Mouse (Mus musculus) embryonic facial prominence, embryonic 10.5 days (tissue): ENCODE data around the gene Calml3. TPM values are rescaled to one million over a fixed set of nuclear protein-coding genes. Genes with fewer than 3 reads are reported as not detected.
"Not testable (repeated sequence)": the region's sequence is repeated elsewhere in the genome, so short reads cannot be mapped to it uniquely, and the experiment has no call there.

ENCODE experiments used
- DNase-seq: peaks from one replicate; pipeline ENCODE4 v3.0.0-alpha.2; 2017; ENCODE audit warnings: low spot score
- H3K27ac ChIP-seq: fragments of 300-500 bp; sonication (generic); replicated peaks from 2 replicates; pipeline ENCODE4 v1.5.1; 2016; ENCODE audit warnings: mild to moderate bottlenecking
- H3K27me3 ChIP-seq: fragments of 300-500 bp; sonication (generic); replicated peaks from 2 replicates; pipeline ENCODE4 v1.6.1; 2016; ENCODE audit warnings: low read depth, mild to moderate bottlenecking; ENCODE audit not compliant: poor library complexity, severe bottlenecking
- H3K36me3 ChIP-seq: fragments of 300-500 bp; sonication (generic); replicated peaks from 2 replicates; pipeline ENCODE4 v1.6.1; 2016; ENCODE audit warnings: mild to moderate bottlenecking, moderate library complexity
- H3K4me1 ChIP-seq: fragments of 300-500 bp; sonication (generic); 2 replicates; pipeline ENCODE4 v1.6.1; 2016
- H3K4me3 ChIP-seq: fragments of 300-500 bp; sonication (generic); 2 replicates; pipeline ENCODE4 v1.5.1; 2016; ENCODE audit warnings: mild to moderate bottlenecking, moderate library complexity
- H3K9me3 ChIP-seq: fragments of 300-500 bp; sonication (generic); 2 replicates; pipeline ENCODE4 v1.6.1; 2016; ENCODE audit warnings: mild to moderate bottlenecking
- WGBS: fragments of 180-500 bp; shearing (Covaris S2); methylation state at CpG from one replicate; pipeline ENCODE4 v1.1.7; 2016; 5-methylcytosine and 5-hydroxymethylcytosine counted together
- polyA plus RNA-seq: library from polyadenylated mRNA; unstranded; fragments of >200 nt; fragmentation: Nextera tagmentation; extraction: Ambion mirVana; gene quantifications from 2 replicates; pipeline ENCODE4 v1.2.1, GENCODE M21; 2016

Gene Calml3
- not detected in 2 replicates for polyA plus RNA-seq

DNA sequence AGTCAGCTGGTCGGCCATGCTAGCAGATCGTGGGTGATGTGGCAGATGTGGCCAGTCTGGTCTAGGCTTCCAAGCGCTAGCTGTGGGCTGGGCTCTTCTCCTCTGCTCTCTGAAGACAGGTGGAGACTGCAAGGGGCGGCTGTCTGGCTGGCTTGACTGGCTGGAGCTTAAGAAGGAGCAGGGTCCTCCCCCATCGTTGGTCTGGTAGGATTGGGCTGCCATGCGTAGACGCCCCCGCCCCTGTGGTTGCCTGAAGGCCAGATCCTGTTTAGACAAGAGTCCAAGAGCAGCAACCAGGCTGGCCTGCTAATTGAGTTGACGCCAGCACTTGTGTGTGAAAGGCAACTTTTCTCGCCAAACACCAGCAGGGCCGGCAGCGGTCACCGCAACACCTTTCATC is at the start of gene Calml3:
Gene Calml3 (minus strand): TSS at position 131 of the 400 bp plus-strand sequence.
- no peaks in the 10 kb centered on the region for H3K36me3 ChIP-seq
- no peak for DNase-seq
- WGBS = 86% methylated on average over 13 of the region's 13 CpGs
- no peak within 1 kb of the TSS; the same call in 1 of the 2 replicates for H3K27ac ChIP-seq
- no peak within 1 kb of the TSS for H3K4me3 ChIP-seq
- H3K4me1 ChIP-seq = peaks cover 10% of the 10 kb centered on the region; the same call in 1 of the 2 replicates
- H3K9me3 ChIP-seq = no peaks in the 10 kb centered on the region
- no peaks in the 10 kb centered on the region for H3K27me3 ChIP-seq

DNA sequence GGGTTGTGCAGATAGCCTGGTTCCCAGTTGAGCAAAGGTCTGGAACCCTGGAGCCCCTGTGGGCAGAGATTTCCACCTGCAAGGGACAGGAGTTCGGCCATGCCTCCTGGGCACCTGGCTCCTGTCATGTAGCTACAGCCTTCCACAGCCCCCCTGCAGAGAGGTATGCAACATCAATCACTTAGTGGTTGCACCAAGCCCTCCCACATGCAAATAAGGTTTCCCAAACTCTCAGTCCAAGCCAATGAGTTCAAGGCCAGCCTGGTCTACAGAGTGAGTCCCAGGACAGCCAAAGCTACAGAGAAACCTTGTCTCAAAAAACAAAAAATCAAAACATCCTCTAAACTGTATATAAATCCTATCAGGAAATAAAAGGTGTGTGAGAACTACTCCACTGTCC is 46.2 kb upstream of the Calml3 start:
- H3K9me3 ChIP-seq = no peaks in the 10 kb centered on the region
- H3K4me3 ChIP-seq = no peak overlapping the region
- H3K27me3 ChIP-seq = no peaks in the 10 kb centered on the region
- H3K4me1 ChIP-seq = no peaks in the 10 kb centered on the region
- WGBS = 81% methylated on average over 1 of the region's 1 CpGs
- no peak for DNase-seq
- no peak overlapping the region for H3K27ac ChIP-seq
- no peaks in the 10 kb centered on the region for H3K36me3 ChIP-seq

DNA sequence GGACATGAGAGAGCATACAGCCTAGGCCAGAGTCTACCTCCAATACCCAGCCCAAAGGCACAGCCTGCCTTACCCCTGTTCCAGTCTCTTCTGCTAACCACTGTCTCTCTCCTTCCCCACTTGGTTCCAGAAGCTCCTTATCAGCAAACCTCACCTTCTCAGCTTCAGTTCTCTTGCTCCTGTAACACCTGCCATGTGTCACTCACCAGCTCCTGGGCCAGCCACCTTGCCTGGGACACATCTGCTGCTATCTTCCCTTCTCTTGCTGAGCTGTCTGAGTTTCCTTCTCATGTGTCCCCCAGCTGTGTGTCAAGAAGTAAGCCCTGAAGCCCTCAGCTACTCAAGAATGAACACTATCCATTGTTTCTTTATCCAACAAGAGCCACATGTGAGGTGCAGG is 36.5 kb upstream of the Calml3 start:
- not testable (repeated sequence) for H3K9me3 ChIP-seq, H3K27ac ChIP-seq, DNase-seq, H3K27me3 ChIP-seq, H3K4me1 ChIP-seq, H3K4me3 ChIP-seq, H3K36me3 ChIP-seq

DNA sequence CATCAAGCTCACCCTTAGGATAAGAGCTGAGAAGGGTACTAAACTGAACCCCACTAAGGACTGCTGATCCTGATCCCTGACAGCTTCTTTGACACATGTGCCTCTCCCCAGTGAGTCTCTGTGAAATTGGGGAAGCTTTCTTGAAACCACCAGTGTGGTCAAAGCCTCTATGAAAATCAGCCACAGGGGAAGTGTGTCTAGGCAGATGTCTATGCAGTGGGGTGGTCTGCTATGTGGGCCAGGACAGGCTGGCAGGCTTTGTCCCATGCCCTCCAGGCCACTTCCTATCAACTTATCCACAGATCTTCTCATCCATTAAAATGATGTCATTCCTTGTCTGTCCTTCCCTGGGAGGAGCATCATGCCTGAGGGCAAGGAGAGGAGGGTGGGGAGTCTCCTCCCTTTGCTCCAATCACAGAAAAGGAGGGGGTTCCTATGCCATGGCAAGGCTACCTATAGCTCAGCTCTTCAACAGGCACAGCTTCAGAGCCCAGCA is 33.2 kb upstream of the Calml3 start, which contains the start of gene Calm4:
Gene Calm4 (plus strand): TSS at position 446 of the 496 bp plus-strand sequence.
- not testable (repeated sequence) for H3K27me3 ChIP-seq

DNA sequence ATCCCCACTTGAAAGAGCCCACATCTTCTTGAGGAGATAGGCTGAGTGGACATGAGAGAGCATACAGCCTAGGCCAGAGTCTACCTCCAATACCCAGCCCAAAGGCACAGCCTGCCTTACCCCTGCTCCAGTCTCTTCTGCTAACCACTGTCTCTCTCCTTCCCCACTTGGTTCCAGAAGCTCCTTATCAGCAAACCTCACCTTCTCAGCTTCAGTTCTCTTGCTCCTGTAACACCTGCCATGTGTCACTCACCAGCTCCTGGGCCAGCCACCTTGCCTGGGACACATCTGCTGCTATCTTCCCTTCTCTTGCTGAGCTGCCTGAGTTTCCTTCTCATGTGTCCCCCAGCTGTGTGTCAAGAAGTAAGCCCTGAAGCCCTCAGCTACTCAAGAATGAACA is 29.5 kb upstream of the Calml3 start:
- H3K4me1 ChIP-seq, H3K9me3 ChIP-seq, H3K27ac ChIP-seq, H3K4me3 ChIP-seq, H3K36me3 ChIP-seq, H3K27me3 ChIP-seq, DNase-seq: not testable (repeated sequence)

More for the DNA sequence above, 33.2 kb upstream of the Calml3 start, which contains the start of gene Calm4:
- H3K27ac ChIP-seq, H3K36me3 ChIP-seq, DNase-seq, H3K4me3 ChIP-seq, H3K4me1 ChIP-seq, H3K9me3 ChIP-seq: not testable (repeated sequence)

DNA sequence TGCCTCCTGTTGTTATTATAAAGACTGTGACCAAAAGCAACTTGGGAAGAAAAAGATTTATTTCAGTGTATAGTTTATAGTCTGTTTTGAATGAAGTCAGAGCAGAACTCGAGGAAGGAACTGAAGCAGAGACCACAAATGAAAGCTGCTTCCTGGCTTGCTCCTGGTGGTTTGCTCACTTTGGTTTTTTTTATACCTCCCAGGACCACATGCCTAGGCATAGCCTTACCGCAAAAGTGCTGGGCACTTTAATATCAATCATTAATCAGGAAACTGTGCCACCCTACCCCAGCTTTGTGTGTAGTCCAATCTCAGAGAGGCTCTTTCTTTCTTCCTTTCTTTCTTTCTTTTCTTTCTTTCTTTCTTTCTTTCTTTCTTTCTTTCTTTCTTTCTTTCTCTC is 28.3 kb upstream of the Calml3 start:
- Histone ChIP-seq H3K9me3 (no peaks in the 10 kb centered on the region), H3K27ac (no peak overlapping the region), H3K4me3 (no peak overlapping the region), H3K27me3 (no peaks in the 10 kb centered on the region), H3K36me3 (no peaks in the 10 kb centered on the region), H3K4me1 (no peaks in the 10 kb centered on the region)
- DNase-seq = no peak
- WGBS = 84% methylated on average over 2 of the region's 2 CpGs

DNA sequence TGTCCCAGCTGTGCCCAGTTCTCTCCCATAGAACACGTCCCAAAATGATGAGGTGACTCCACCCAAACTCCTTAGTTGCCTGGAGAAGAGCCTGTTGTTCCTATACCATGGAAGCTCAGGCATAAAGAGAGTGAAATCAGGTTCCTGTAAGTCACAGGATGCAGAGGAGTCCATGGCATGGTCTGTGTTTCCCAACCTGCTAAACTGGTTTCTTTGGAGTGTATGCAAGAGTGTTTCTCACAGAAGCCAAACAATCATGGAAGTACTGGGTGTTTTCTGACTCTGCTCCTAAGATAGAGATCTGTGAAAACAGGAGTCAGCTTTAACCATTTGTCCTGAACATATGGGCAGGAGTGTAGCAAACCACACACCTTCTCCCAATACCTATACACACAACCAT is 27.9 kb upstream of the Calml3 start:
- Histone ChIP-seq H3K27ac (no peak overlapping the region), H3K9me3 (no peaks in the 10 kb centered on the region), H3K27me3 (no peaks in the 10 kb centered on the region), H3K36me3 (no peaks in the 10 kb centered on the region), H3K4me3 (no peak overlapping the region), H3K4me1 (no peaks in the 10 kb centered on the region)
- no peak for DNase-seq
- 76% methylated on average over 1 of the region's 1 CpGs for WGBS

DNA sequence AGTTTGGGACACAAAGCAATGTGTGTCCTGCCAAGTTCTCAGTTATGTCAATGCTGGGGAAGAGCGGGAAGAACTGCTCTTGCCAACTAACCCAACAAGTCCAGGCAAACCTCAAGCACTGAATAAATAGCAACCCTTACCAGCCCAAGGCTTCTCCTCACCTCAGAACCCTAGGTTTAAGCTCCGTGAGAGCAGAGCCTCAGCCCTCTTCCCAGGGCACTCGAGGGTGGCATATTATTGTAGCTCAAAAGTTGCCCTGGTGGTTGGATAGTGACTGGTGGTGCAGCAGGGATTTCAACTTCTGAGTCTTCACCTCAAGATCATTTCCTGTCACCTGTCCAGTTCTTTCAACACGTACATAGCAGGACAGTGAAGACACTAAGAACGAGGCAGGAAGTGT is 27.4 kb upstream of the Calml3 start:
- Histone ChIP-seq H3K27ac (no peak overlapping the region), H3K4me3 (no peak overlapping the region), H3K36me3 (no peaks in the 10 kb centered on the region), H3K9me3 (no peaks in the 10 kb centered on the region), H3K27me3 (no peaks in the 10 kb centered on the region), H3K4me1 (no peaks in the 10 kb centered on the region)
- DNase-seq = no peak
- WGBS = 84% methylated on average over 5 of the region's 5 CpGs

DNA sequence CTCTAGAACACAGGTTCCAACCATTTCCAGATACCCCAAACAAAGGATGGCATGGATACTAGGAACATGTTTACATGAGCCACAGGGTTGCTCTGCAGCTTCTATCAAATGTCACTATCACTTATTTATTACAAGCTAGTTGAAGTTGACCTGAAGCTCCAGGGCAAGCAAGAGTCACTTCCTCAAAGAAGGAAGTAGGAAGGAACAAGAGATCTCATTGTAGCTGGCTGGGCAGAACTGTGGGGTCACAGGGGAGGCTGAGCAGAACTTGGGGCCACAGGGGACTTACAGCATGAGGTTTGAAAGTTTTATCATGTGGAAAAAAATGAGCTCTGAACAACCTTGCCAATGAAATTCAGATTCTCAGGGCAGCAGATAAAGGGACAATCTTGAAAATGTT is 21.6 kb upstream of the Calml3 start:
- Histone ChIP-seq H3K9me3 (no peaks in the 10 kb centered on the region), H3K4me3 (no peak overlapping the region), H3K27me3 (no peaks in the 10 kb centered on the region), H3K27ac (no peak overlapping the region), H3K4me1 (no peaks in the 10 kb centered on the region), H3K36me3 (no peaks in the 10 kb centered on the region)
- no peak for DNase-seq

DNA sequence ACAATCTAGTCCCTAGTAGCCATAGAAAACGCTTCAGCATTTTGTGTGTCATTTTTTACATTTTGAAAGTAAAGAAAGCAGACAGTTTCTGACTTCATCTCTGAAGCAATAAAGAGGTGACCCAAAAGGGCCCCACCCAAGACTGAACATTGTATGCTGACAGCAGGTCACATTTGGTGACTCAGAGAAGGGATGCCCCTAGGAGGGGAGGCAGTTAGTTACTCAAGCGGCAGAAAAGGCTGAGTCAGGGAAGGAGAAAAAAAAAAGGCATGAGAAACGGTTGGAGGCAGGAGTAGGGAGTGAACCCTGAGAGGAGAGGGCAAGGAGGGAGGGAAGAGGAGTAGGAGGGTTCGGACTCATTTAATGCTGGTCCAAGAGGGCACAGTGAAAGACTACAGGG is 18.0 kb upstream of the Calml3 start:
- H3K4me3 ChIP-seq = no peak overlapping the region
- no peaks in the 10 kb centered on the region for H3K36me3 ChIP-seq
- WGBS = 71% methylated on average over 4 of the region's 4 CpGs
- no peak for DNase-seq
- no peak overlapping the region for H3K27ac ChIP-seq
- H3K27me3 ChIP-seq = no peaks in the 10 kb centered on the region
- no peaks in the 10 kb centered on the region for H3K9me3 ChIP-seq
- no peaks in the 10 kb centered on the region for H3K4me1 ChIP-seq

DNA sequence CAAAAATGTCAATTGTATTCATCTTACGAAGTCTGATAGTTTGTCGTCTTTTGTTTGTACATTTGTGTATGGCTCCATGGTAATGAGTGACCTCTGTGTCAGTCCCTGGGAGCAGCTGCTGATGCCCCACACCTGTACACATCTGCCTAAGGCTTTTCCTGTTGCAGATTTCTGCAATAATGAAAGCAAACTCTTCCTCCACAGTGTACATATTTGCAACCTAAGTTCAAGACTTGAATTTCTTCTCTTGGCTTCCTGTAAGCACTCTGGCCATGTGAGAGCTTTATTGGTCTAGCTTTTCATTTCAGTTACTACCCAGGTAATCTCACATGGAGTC is 14.6 kb upstream of the Calml3 start:
- H3K4me1 ChIP-seq = no peaks in the 10 kb centered on the region
- H3K27me3 ChIP-seq = no peaks in the 10 kb centered on the region
- no peaks in the 10 kb centered on the region for H3K9me3 ChIP-seq
- H3K36me3 ChIP-seq = no peaks in the 10 kb centered on the region
- 84% methylated on average over 2 of the region's 2 CpGs for WGBS
- no peak overlapping the region for H3K27ac ChIP-seq
- no peak overlapping the region for H3K4me3 ChIP-seq
- DNase-seq = no peak

DNA sequence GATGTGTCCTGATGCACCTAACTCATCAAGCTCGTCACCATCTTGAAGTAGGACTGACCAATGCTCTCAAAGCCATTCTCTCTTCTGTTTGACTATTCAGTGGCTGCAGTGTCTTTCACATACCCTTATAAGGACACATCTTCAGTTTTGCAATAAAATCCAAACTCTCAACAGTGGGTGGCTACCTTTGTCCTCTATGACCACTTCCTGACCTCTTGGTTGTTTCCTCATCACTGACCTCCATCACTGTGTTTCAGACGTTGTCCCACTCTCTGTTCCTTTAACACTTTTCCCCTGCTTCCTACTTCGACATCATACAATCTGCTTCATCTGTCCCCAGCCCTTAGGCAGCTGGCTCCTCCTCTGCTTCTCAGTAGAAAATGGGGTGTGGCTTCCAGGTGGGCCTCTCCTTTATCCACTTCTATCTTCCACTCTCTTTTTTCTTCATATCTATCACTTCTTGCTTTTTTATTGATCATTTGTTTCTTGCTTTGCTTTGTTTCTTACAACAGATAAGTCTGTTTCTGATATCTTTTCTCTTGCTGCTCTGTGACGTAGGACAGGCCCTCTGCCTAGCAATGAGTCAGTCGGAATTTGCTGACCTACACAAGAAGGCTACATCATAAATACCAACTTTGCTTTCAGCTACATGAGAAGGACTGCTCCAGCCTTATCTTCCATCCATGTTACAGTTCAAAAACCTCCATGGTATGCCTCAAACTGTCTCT is 14.1 kb upstream of the Calml3 start:
- Histone ChIP-seq H3K4me1 (no peaks in the 10 kb centered on the region), H3K27ac (no peak overlapping the region), H3K4me3 (no peak overlapping the region), H3K27me3 (no peaks in the 10 kb centered on the region), H3K9me3 (no peaks in the 10 kb centered on the region), H3K36me3 (no peaks in the 10 kb centered on the region)
- no peak for DNase-seq
- 79% methylated on average over 5 of the region's 5 CpGs for WGBS

DNA sequence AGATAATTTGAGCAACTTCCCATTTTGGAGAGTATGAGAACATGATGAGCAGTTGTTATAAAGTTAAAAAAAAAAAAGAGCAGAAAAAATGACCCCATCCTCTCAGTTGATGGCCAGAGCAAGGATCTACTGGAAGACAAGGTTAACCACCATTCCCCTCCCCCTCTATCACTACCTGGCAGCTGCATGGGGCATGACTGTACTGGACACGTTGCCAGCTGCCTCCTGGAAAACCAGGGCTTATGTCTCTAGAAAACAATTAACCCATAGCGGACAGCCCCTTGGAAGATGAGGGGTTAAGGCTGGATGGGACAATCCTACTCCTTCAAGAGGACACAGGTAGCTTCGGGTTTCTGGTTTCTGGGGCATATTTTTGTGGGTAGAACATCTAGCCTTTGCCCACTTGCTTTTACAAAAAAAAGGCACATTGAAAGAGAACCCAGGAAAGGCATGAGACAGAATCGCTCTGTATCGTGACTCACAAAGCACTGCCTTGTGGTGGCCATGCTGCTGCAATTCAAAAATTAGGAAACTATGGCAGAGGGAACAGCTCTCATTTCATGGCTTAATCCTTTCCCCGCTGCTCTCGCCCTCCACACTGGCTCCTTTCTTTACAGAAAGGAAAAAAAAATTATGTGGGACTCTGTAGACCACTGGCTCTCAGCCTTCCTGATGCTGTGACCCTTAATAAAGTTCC is 3.2 kb upstream of the Calml3 start:
- 66% methylated on average over 7 of the region's 7 CpGs for WGBS
- DNase-seq = no peak

More for the DNA sequence above, 3.2 kb upstream of the Calml3 start:
- peaks cover 7% of the 10 kb centered on the region; the same call in 1 of the 2 replicates for H3K4me1 ChIP-seq
- peaks cover 7% of the 10 kb centered on the region; the same call in 1 of the 2 replicates for H3K9me3 ChIP-seq
- H3K36me3 ChIP-seq = no peaks in the 10 kb centered on the region
- H3K27me3 ChIP-seq = no peaks in the 10 kb centered on the region
- H3K27ac ChIP-seq = no peak overlapping the region
- no peak overlapping the region for H3K4me3 ChIP-seq
